Mouse (Mus musculus): Measurements from ENCODE around the gene Syngr4. TPM values are rescaled to one million over a fixed set of nuclear protein-coding genes. Genes with fewer than 3 reads are reported as not detected.

The Syngr4 gene
- polyA plus RNA-seq, 1 experiment from 2014 or later: 0.37 TPM

DNA sequence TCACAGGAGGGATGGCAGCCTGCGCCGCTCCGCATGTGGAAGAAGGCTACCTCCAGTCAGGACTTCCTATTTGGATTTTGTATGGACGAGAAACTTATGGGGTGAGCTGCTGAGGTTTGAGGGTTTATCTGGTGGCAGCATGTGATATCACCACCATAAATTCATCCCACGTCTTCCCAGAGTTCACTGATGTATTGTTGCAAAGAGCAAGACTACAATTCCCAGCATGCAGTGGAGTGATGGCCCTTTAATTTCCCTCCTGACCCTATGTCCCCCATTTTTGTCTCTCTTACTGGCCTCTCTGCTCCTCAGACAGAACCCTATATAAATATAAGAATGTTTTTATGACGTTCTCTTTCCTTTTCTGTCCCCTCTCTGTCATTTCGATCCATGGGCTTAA is 33.7 kb downstream of the Syngr4 start:
- peaks cover 12% of the 10 kb centered on the region for H3K27me3 ChIP-seq (replicated peaks)
- H3K9me3 ChIP-seq (replicated peaks): no peaks in the 10 kb centered on the region
- no peak overlapping the region for H3K27ac ChIP-seq (replicated peaks)
- ATAC-seq (ENCODE audit: low FRiP score): no peak
- H3K4me3 ChIP-seq (replicated peaks): no peak overlapping the region
- H3K9ac ChIP-seq (replicated peaks): no peak overlapping the region
- no peaks in the 10 kb centered on the region for H3K36me3 ChIP-seq
- WGBS: 90% methylated on average over 7 of the region's 7 CpGs
- peaks cover 18% of the 10 kb centered on the region for H3K4me1 ChIP-seq
- no peak overlapping the region for H3K4me2 ChIP-seq

GRCm38 (mm10) chr7:45859008-45859407 is 37.5 kb downstream of the Syngr4 start:
- Histone ChIP-seq H3K4me2 (no peak overlapping the region), H3K9ac (replicated peaks) (no peak overlapping the region), H3K27me3 (replicated peaks) (peaks cover 15% of the 10 kb centered on the region), H3K4me1 (peaks cover 14% of the 10 kb centered on the region), H3K4me3 (replicated peaks) (no peak overlapping the region), H3K27ac (replicated peaks) (no peak overlapping the region), H3K36me3 (0 out of 2 replicates have a peak, but pooled peaks cover 2% of the 10 kb centered on the region), H3K9me3 (replicated peaks) (no peaks in the 10 kb centered on the region)
- WGBS: 72% methylated on average over 4 of the region's 4 CpGs
- no peak for ATAC-seq (ENCODE audit: low FRiP score)

DNA sequence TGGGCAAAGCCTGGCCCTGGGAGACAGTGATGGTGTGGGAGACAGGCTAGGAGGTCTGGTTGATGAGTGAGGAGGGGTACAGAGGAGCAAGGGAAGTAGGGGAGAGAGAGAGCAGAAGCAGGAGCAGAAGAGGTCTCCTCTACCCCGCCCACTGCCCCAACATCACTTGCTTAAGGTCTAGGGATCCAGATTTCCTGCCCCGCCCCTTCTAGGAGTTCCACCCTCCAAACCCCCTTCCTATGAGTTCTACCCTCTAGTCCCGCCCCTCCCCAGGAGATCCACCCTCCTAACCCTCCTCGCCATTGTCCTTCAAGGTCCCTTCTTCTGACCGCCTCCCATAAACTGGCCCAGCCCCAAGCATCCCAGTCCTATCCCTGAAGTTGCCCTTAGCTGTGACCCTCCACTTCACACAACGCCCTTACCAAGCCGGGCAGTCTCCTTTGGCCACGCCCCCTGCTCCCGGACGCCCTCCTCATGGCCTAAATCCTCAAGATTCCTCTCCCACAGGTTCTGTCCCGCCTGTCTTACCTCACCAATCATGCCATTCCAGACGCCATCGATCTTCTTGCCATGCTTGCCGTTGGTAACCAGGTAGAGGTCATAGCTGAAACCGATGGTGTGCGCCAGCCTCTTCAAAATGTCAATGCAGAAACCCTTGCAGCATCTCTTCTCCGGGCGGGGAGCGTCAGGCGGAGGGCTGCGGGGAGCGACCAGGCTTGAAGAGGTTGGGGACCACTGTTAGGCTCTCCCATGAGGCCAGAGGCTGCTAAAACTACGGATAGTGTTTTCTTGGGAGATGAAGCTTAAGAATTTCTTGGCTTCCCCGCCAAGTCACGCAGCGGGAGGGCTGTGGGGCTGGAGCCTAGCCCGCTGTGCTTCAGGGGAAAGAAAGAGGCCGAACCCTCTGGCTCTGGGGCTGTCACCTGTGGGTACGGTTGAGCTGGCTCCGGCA is 39.3 kb downstream of the Syngr4 start:
- ATAC-seq (ENCODE audit: low FRiP score): 0 out of 2 replicates have a peak, but pooled peaks have one; percentile 14
- H3K27ac ChIP-seq (replicated peaks): no peak overlapping the region
- 0 out of 2 replicates have a peak, but pooled peaks cover 2% of the 10 kb centered on the region for H3K36me3 ChIP-seq
- H3K9me3 ChIP-seq (replicated peaks): no peaks in the 10 kb centered on the region
- peak overlapping the region; percentile 43 for H3K9ac ChIP-seq (replicated peaks)
- H3K27me3 ChIP-seq (replicated peaks): peaks cover 15% of the 10 kb centered on the region
- WGBS: 5% methylated on average over 30 of the region's 30 CpGs
- peaks cover 14% of the 10 kb centered on the region for H3K4me1 ChIP-seq
- H3K4me3 ChIP-seq (replicated peaks): peak overlapping the region; percentile 30
- peak overlapping the region; percentile 57 for H3K4me2 ChIP-seq

- Histone ChIP-seq H3K27ac (replicated peaks) (no peak overlapping the region), H3K9ac (replicated peaks) (no peak overlapping the region), H3K9me3 (replicated peaks) (no peaks in the 10 kb centered on the region), H3K36me3 (0 out of 2 replicates have a peak, but pooled peaks cover 2% of the 10 kb centered on the region), H3K4me1 (peaks cover 14% of the 10 kb centered on the region), H3K4me3 (replicated peaks) (no peak overlapping the region), H3K4me2 (no peak overlapping the region), H3K27me3 (replicated peaks) (peaks cover 3% of the 10 kb centered on the region; the same call in 1 of the 2 replicates)
- 78% methylated on average over 12 of the region's 12 CpGs for WGBS
- ATAC-seq (ENCODE audit: low FRiP score): no peak
Measured at GRCm38 (mm10) chr7:45853089-45853488, 43.4 kb downstream of the Syngr4 start.

DNA sequence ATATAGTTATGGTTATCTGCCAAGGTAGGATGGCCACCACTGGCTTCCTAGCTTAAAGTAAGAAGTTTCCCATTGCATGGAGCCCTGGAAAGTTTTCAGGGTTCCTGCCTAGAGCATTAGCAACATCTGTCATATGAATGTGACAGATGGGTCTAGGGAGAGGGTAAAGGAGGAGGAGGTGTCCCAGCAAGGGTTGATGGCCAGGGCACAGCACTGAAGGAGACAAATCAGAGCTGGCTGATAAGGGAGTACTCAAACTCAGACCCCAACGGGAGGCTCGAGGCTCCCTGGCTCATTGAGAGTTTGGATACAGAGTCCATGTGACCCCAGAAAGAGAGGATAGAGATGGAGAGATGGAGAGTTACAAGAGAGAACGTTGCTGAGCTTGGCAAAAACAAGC is 45.9 kb downstream of the Syngr4 start:
- Histone ChIP-seq H3K27me3 (replicated peaks) (peaks cover 3% of the 10 kb centered on the region; the same call in 1 of the 2 replicates), H3K36me3 (0 out of 2 replicates have a peak, but pooled peaks cover 2% of the 10 kb centered on the region), H3K4me3 (replicated peaks) (no peak overlapping the region), H3K4me1 (no peaks in the 10 kb centered on the region), H3K27ac (replicated peaks) (no peak overlapping the region), H3K4me2 (no peak overlapping the region), H3K9me3 (replicated peaks) (no peaks in the 10 kb centered on the region), H3K9ac (replicated peaks) (no peak overlapping the region)
- ATAC-seq (ENCODE audit: low FRiP score): no peak
- WGBS: 72% methylated on average over 3 of the region's 3 CpGs

GRCm38 (mm10) chr7:45848447-45849027 is 48.0 kb downstream of the Syngr4 start:
- Histone ChIP-seq H3K9ac (replicated peaks) (no peak overlapping the region), H3K9me3 (replicated peaks) (no peaks in the 10 kb centered on the region)
- ATAC-seq (ENCODE audit: low FRiP score): no peak

GRCm38 (mm10) chr7:45842950-45843744 is 53.4 kb downstream of the Syngr4 start:
- H3K36me3 ChIP-seq: peaks cover 11% of the 10 kb centered on the region
- H3K4me1 ChIP-seq: no peaks in the 10 kb centered on the region
- WGBS: 93% methylated on average over 10 of the region's 10 CpGs
- no peak overlapping the region for H3K9ac ChIP-seq (replicated peaks)
- ATAC-seq (ENCODE audit: low FRiP score): no peak
- H3K4me2 ChIP-seq: no peak overlapping the region
- no peaks in the 10 kb centered on the region for H3K9me3 ChIP-seq (replicated peaks)
- H3K4me3 ChIP-seq (replicated peaks): no peak overlapping the region
- no peak overlapping the region for H3K27ac ChIP-seq (replicated peaks)
- peaks cover 44% of the 10 kb centered on the region; the same call in 1 of the 2 replicates for H3K27me3 ChIP-seq (replicated peaks)

More at GRCm38 (mm10) chr7:45848447-45849027, 48.0 kb downstream of the Syngr4 start:
- Histone ChIP-seq H3K36me3 (peaks cover 4% of the 10 kb centered on the region; the same call in 1 of the 2 replicates), H3K4me1 (no peaks in the 10 kb centered on the region), H3K27me3 (replicated peaks) (0 out of 2 replicates have a peak, but pooled peaks cover 15% of the 10 kb centered on the region), H3K4me3 (replicated peaks) (no peak overlapping the region), H3K27ac (replicated peaks) (no peak overlapping the region), H3K4me2 (no peak overlapping the region)
- 12% methylated on average over 6 of the region's 6 CpGs for whole genome bisulfite sequencing

Other genes with a start within 250 kb of the Syngr4 start
- gene Fut2, start 230.3 kb downstream of the Syngr4 start, polyA plus RNA-seq (2015; fragmentation: Nextera tagmentation; extraction: Ambion mirVana): 0.36 and 2.5 TPM in 2 replicates
- gene Ntn5, start 212.7 kb downstream of the Syngr4 start, polyA plus RNA-seq (2015; fragmentation: Nextera tagmentation; extraction: Ambion mirVana): 1.7 and 1.9 TPM in 2 replicates
- 0.47 and 0.77 TPM in 2 replicates for gene Sec1, start 202.3 kb downstream of the Syngr4 start, polyA plus RNA-seq (2015; fragmentation: Nextera tagmentation; extraction: Ambion mirVana)
- 57.0 and 71.4 TPM in 2 replicates for gene Car11, start 196.9 kb downstream of the Syngr4 start, polyA plus RNA-seq (2015; fragmentation: Nextera tagmentation; extraction: Ambion mirVana)
- gene Dbp, start 191.6 kb downstream of the Syngr4 start, polyA plus RNA-seq (2015; fragmentation: Nextera tagmentation; extraction: Ambion mirVana): 3.3 and 3.9 TPM in 2 replicates
- gene Rpl18, start 181.3 kb downstream of the Syngr4 start, polyA plus RNA-seq (2015; fragmentation: Nextera tagmentation; extraction: Ambion mirVana): 573 and 682 TPM in 2 replicates
- gene Sphk2, start 178.7 kb downstream of the Syngr4 start, polyA plus RNA-seq (2015; fragmentation: Nextera tagmentation; extraction: Ambion mirVana): 23.0 and 25.7 TPM in 2 replicates
- 0.50 and 1.5 TPM in 2 replicates for gene Fam83e, start 175.5 kb downstream of the Syngr4 start, polyA plus RNA-seq (2015; fragmentation: Nextera tagmentation; extraction: Ambion mirVana)
- gene Spaca4, start 170.9 kb downstream of the Syngr4 start, polyA plus RNA-seq (2015; fragmentation: Nextera tagmentation; extraction: Ambion mirVana): not detected in 2 replicates
- 19.3 and 26.0 TPM in 2 replicates for gene Lmtk3, start 113.0 kb downstream of the Syngr4 start, polyA plus RNA-seq (2015; fragmentation: Nextera tagmentation; extraction: Ambion mirVana)
- gene Sult2b1, start 112.0 kb downstream of the Syngr4 start, polyA plus RNA-seq (2015; fragmentation: Nextera tagmentation; extraction: Ambion mirVana): 7.1 and 8.6 TPM in 2 replicates
- gene Cyth2, start 82.1 kb downstream of the Syngr4 start, polyA plus RNA-seq (2015; fragmentation: Nextera tagmentation; extraction: Ambion mirVana): 211 and 253 TPM in 2 replicates
- gene Kcnj14, start 71.9 kb downstream of the Syngr4 start, polyA plus RNA-seq (2015; fragmentation: Nextera tagmentation; extraction: Ambion mirVana): 1.4 and 1.7 TPM in 2 replicates
- gene Grwd1, start 65.8 kb downstream of the Syngr4 start, polyA plus RNA-seq (2015; fragmentation: Nextera tagmentation; extraction: Ambion mirVana): 40.7 and 48.9 TPM in 2 replicates
- 55.7 and 65.9 TPM in 2 replicates for gene Kdelr1, start 23.9 kb downstream of the Syngr4 start, polyA plus RNA-seq (2015; fragmentation: Nextera tagmentation; extraction: Ambion mirVana)
- 3.2 and 4.2 TPM in 2 replicates for gene Grin2d, start 18.3 kb downstream of the Syngr4 start, polyA plus RNA-seq (2015; fragmentation: Nextera tagmentation; extraction: Ambion mirVana)
- 7.5 and 7.8 TPM in 2 replicates for gene Tmem143, start 227 bp upstream of the Syngr4 start, polyA plus RNA-seq (2015; fragmentation: Nextera tagmentation; extraction: Ambion mirVana)
- 48.2 and 70.1 TPM in 2 replicates for gene Emp3, start 24.7 kb upstream of the Syngr4 start, polyA plus RNA-seq (2015; fragmentation: Nextera tagmentation; extraction: Ambion mirVana)
- 5.9 and 6.2 TPM in 2 replicates for gene Ccdc114, start 27.4 kb upstream of the Syngr4 start, polyA plus RNA-seq (2015; fragmentation: Nextera tagmentation; extraction: Ambion mirVana)
- 0.56 and 0.75 TPM in 2 replicates for gene Abcc6, start 133.6 kb upstream of the Syngr4 start, polyA plus RNA-seq (2015; fragmentation: Nextera tagmentation; extraction: Ambion mirVana)
- gene Nomo1, start 137.0 kb upstream of the Syngr4 start, polyA plus RNA-seq (2015; fragmentation: Nextera tagmentation; extraction: Ambion mirVana): 43.6 and 48.0 TPM in 2 replicates
- gene Kcnj11, start 204.1 kb upstream of the Syngr4 start, polyA plus RNA-seq (2015; fragmentation: Nextera tagmentation; extraction: Ambion mirVana): 1.9 and 2.7 TPM in 2 replicates